ENCODE assay signal across 8 mouse cellular contexts in genomic region chr13:83727051-83727765, GRCm38 (mm10).
A peak's percentile ranks its signal among the peaks of the same experiment; 100 is the strongest.
DNase-seq lines count a peak whose midpoint lies in the region; ATAC-seq and TF ChIP-seq lines count a peak whose summit lies in the region.

No protein-coding gene starts in this region.

- H3K27ac ChIP-seq in heart, embryonic 15.5 days = no peak overlapping the region
- no peak overlapping the region for H3K27ac ChIP-seq in heart, adult 2 months
- H3K27ac ChIP-seq in forebrain, embryonic 16.5 days (ENCODE audit: low read length) = peak overlapping the region; percentile 100
- no peak overlapping the region for H3K27ac ChIP-seq in limb, embryonic 14.5 days (replicated peaks; ENCODE audit: low read depth, low read length)

- DNase-seq in heart, adult 2 months = no peak
- peak; percentile 96 for DNase-seq in brain, embryonic 14.5 days (ENCODE audit: low read depth)
- no peak for DNase-seq in limb, embryonic 14.5 days (ENCODE audit: low spot score)
- DNase-seq in liver = no peak
- no peak for DNase-seq in yolk sac, embryonic 10.5 days (ENCODE audit: low spot score)
- DNase-seq in urinary bladder, postnatal 14 days (ENCODE audit: low spot score) = no peak

- H3K79me2 ChIP-seq in heart, adult 2 months (replicated peaks; ENCODE audit: control insufficient read depth, insufficient read depth, low read length) = no peaks in the 10 kb centered on the region

- TF ChIP-seq POLR2A in heart, adult 2 months (IDR thresholded peaks at IDR 0.05; ENCODE audit: insufficient read depth, low read depth, low read length) = no peak
- TF ChIP-seq POLR2A in brain, embryonic 14.5 days (IDR thresholded peaks at IDR 0.05; ENCODE audit: borderline replicate concordance, extremely low read depth, insufficient read depth, insufficient read length, poor library complexity, severe bottlenecking) = peak; percentile 48
- no peak for TF ChIP-seq POLR2A in limb, embryonic 14.5 days (IDR thresholded peaks at IDR 0.05; ENCODE audit: borderline replicate concordance, extremely low read depth, insufficient read depth, insufficient read length)

- no peak for TF ChIP-seq CTCF in heart, adult 2 months (IDR thresholded peaks at IDR 0.05)
- TF ChIP-seq CTCF in brain, embryonic 14.5 days (IDR thresholded peaks at IDR 0.05; ENCODE audit: borderline replicate concordance, extremely low read depth, insufficient read depth, insufficient read length) = no peak

- H3K4me1 ChIP-seq in heart, embryonic 15.5 days (replicated peaks) = peaks cover 26% of the 10 kb centered on the region
- no peaks in the 10 kb centered on the region; the same call in 1 of the 2 replicates for H3K4me1 ChIP-seq in heart, adult 2 months (ENCODE audit: control insufficient read depth, insufficient read depth, low read length)
- no peaks in the 10 kb centered on the region for H3K4me1 ChIP-seq in forebrain, embryonic 16.5 days (replicated peaks; ENCODE audit: control insufficient read depth, insufficient read depth, low read length)
- peaks cover 2% of the 10 kb centered on the region; the same call in 1 of the 2 replicates for H3K4me1 ChIP-seq in limb, embryonic 14.5 days (ENCODE audit: control insufficient read depth, insufficient read depth, low read length)

- TF ChIP-seq EP300 in heart, adult 2 months (IDR thresholded peaks at IDR 0.05; ENCODE audit: insufficient read depth, low read depth, low read length) = no peak

- peak overlapping the region; percentile 21 for H3K4me3 ChIP-seq in heart, embryonic 15.5 days
- H3K4me3 ChIP-seq in heart, adult 2 months = no peak overlapping the region
- peak overlapping the region; percentile 74 for H3K4me3 ChIP-seq in forebrain, embryonic 16.5 days (replicated peaks; ENCODE audit: low read length)
- no peak overlapping the region for H3K4me3 ChIP-seq in limb, embryonic 14.5 days (replicated peaks; ENCODE audit: low read length)

- no peaks in the 10 kb centered on the region for H3K36me3 ChIP-seq in heart, embryonic 15.5 days
- no peaks in the 10 kb centered on the region for H3K36me3 ChIP-seq in heart, adult 2 months (ENCODE audit: control insufficient read depth, insufficient read depth, low read length)
- H3K36me3 ChIP-seq in forebrain, embryonic 16.5 days (ENCODE audit: control insufficient read depth, insufficient read depth) = no peaks in the 10 kb centered on the region
- no peaks in the 10 kb centered on the region for H3K36me3 ChIP-seq in limb, embryonic 14.5 days (ENCODE audit: control insufficient read depth, insufficient read depth, low read length)

- intact Hi-C loops in heart, adult 2 months (cut with DNase I) = no loop called here

- H3K4me2 ChIP-seq in heart, embryonic 15.5 days = peak overlapping the region; percentile 18; the same call in 1 of the 2 replicates
- H3K4me2 ChIP-seq in forebrain, embryonic 16.5 days (ENCODE audit: low read length) = peak overlapping the region; percentile 87
- peak overlapping the region; percentile 26 for H3K4me2 ChIP-seq in limb, embryonic 14.5 days (replicated peaks; ENCODE audit: low read depth, low read length, severe bottlenecking)

- H3K27me3 ChIP-seq in heart, embryonic 15.5 days = peaks cover 92% of the 10 kb centered on the region
- H3K27me3 ChIP-seq in heart, adult 2 months (ENCODE audit: control insufficient read depth, insufficient read depth, low read length) = peaks cover 31% of the 10 kb centered on the region
- H3K27me3 ChIP-seq in forebrain, embryonic 16.5 days (replicated peaks; ENCODE audit: control insufficient read depth, insufficient read depth, low read length) = no peaks in the 10 kb centered on the region
- peaks cover 98% of the 10 kb centered on the region for H3K27me3 ChIP-seq in limb, embryonic 14.5 days (ENCODE audit: control insufficient read depth, insufficient read depth, low read length)

- H3K9ac ChIP-seq in heart, embryonic 15.5 days = no peak overlapping the region
- no peak overlapping the region for H3K9ac ChIP-seq in heart, adult 2 months (ENCODE audit: low read depth, low read length)
- peak overlapping the region; percentile 77 for H3K9ac ChIP-seq in forebrain, embryonic 16.5 days (replicated peaks; ENCODE audit: low read depth, low read length)
- no peak overlapping the region for H3K9ac ChIP-seq in limb, embryonic 14.5 days (ENCODE audit: low read depth, low read length, severe bottlenecking)

- 1% methylated on average over 37 of the region's 38 CpGs for WGBS in heart, embryonic 15.5 days
- 4% methylated on average over 37 of the region's 38 CpGs for WGBS in heart, adult 2 months
- under 1% methylated on average over 37 of the region's 38 CpGs for WGBS in forebrain, embryonic 16.5 days
- WGBS in limb, embryonic 14.5 days = under 1% methylated on average over 37 of the region's 38 CpGs

- ATAC-seq in heart, embryonic 15.5 days (replicated peaks; ENCODE audit: insufficient number of reproducible peaks, insufficient read depth, low FRiP score, low read depth) = no peak
- ATAC-seq in forebrain, embryonic 16.5 days = peak; percentile 57
- no peak for ATAC-seq in limb, embryonic 14.5 days (ENCODE audit: low FRiP score, low read depth)

- 0 out of 2 replicates have a peak, but pooled peaks cover 3% of the 10 kb centered on the region for H3K9me3 ChIP-seq in heart, embryonic 15.5 days (replicated peaks)
- H3K9me3 ChIP-seq in forebrain, embryonic 16.5 days (ENCODE audit: control insufficient read depth, low read length) = no peaks in the 10 kb centered on the region
- H3K9me3 ChIP-seq in limb, embryonic 14.5 days (ENCODE audit: control insufficient read depth, low read length) = no peaks in the 10 kb centered on the region

Comparison
In these comparisons a context has a peak if more than half of its experiments do, and no peak if none do; other contexts are left out.
1. H3K4me3 ChIP-seq: peak in heart, embryonic 15.5 days (single experiment) and forebrain, embryonic 16.5 days (single experiment); none in heart, adult 2 months (single experiment) and limb, embryonic 14.5 days (single experiment).
2. H3K4me2 ChIP-seq: peak in every context shown above with its lines; median percentile 87 in forebrain, embryonic 16.5 days; 26 in limb, embryonic 14.5 days; 18 in heart, embryonic 15.5 days.